In genomic region chr2:110005596-110006239, GRCm38 (mm10) we compare ENCODE assay signal across 23 mouse cellular contexts. TPM values are rescaled to one million over a fixed set of nuclear protein-coding genes. Genes with fewer than 3 reads are reported as not detected.
DNase-seq lines count a peak whose midpoint lies in the region; ATAC-seq and TF ChIP-seq lines count a peak whose summit lies in the region.
"Had no signal": no experiment of that assay in that cellular context is flagged by ENCODE, and none has a peak within 500 bp of the region (broad histone marks: within the 10 kb centered on the region; RNA-seq: fewer than 3 reads in every experiment).

No protein-coding gene starts in this region.

- H3K4me2 ChIP-seq in liver, embryonic 11.5 days, result 0 out of 2 replicates have a peak overlapping the region, but pooled peaks have one; percentile 22
- H3K4me2 ChIP-seq in liver, embryonic 12.5 days, result peak overlapping the region; percentile 44
- no peak overlapping the region for H3K4me2 ChIP-seq in liver, postnatal 0 days (ENCODE audit: low read depth, low read length)
- H3K4me2 ChIP-seq in stomach, postnatal 0 days (replicated peaks; ENCODE audit: low read depth), result no peak overlapping the region
- no peak overlapping the region for H3K4me2 ChIP-seq in hindbrain, postnatal 0 days (ENCODE audit: low read depth, low read length)
- H3K4me2 ChIP-seq: heart, embryonic 15.5 days; limb, embryonic 13.5 days; lung, embryonic 14.5 days; midbrain, embryonic 12.5 days; neural tube, embryonic 13.5 days had no signal

- TF ChIP-seq POLR2A in lung, adult 2 months (IDR thresholded peaks at IDR 0.05; ENCODE audit: borderline replicate concordance, extremely low read depth, low read depth, low read length), result no peak

- WGBS in liver, embryonic 11.5 days, result 54% methylated on average over 3 of the region's 3 CpGs
- 42% methylated on average over 3 of the region's 3 CpGs for WGBS in liver, embryonic 12.5 days (ENCODE audit: insufficient replicate concordance)
- WGBS in liver, postnatal 0 days (ENCODE audit: insufficient replicate concordance), result 41% methylated on average over 3 of the region's 3 CpGs
- 60% methylated on average over 3 of the region's 3 CpGs for WGBS in stomach, postnatal 0 days
- whole genome bisulfite sequencing in lung, adult 2 months, result 76% methylated on average over 3 of the region's 3 CpGs
- 92% methylated on average over 3 of the region's 3 CpGs for WGBS in hindbrain, postnatal 0 days

- peaks cover 15% of the 10 kb centered on the region for H3K4me1 ChIP-seq in liver, embryonic 11.5 days (replicated peaks; ENCODE audit: control insufficient read depth, insufficient read depth, low read length)
- H3K4me1 ChIP-seq in liver, embryonic 12.5 days, result peaks cover 45% of the 10 kb centered on the region
- peaks cover 11% of the 10 kb centered on the region for H3K4me1 ChIP-seq in liver, postnatal 0 days (ENCODE audit: insufficient read depth)
- H3K4me1 ChIP-seq in stomach, postnatal 0 days (replicated peaks; ENCODE audit: control insufficient read depth, insufficient read depth), result no peaks in the 10 kb centered on the region
- H3K4me1 ChIP-seq in lung, adult 2 months (ENCODE audit: control insufficient read depth, insufficient read depth, low read length), result no peaks in the 10 kb centered on the region
- H3K4me1 ChIP-seq in hindbrain, postnatal 0 days (ENCODE audit: insufficient read depth, low read length), result no peaks in the 10 kb centered on the region
- H3K4me1 ChIP-seq: heart, embryonic 15.5 days; limb, embryonic 13.5 days; midbrain, embryonic 12.5 days; neural tube, embryonic 13.5 days had no signal

- H3K27me3 ChIP-seq in liver, embryonic 11.5 days (replicated peaks; ENCODE audit: control insufficient read depth, insufficient read depth, low read length), result no peaks in the 10 kb centered on the region
- no peaks in the 10 kb centered on the region for H3K27me3 ChIP-seq in liver, embryonic 12.5 days (replicated peaks)
- no peaks in the 10 kb centered on the region for H3K27me3 ChIP-seq in liver, postnatal 0 days (ENCODE audit: insufficient read depth, low read length)
- no peaks in the 10 kb centered on the region for H3K27me3 ChIP-seq in stomach, postnatal 0 days (ENCODE audit: control insufficient read depth, insufficient read depth, low read length)
- no peaks in the 10 kb centered on the region for H3K27me3 ChIP-seq in hindbrain, postnatal 0 days (ENCODE audit: insufficient read depth, low read length)
- H3K27me3 ChIP-seq: heart, embryonic 15.5 days; limb, embryonic 13.5 days; midbrain, embryonic 12.5 days; neural tube, embryonic 13.5 days had no signal

- H3K27ac ChIP-seq in liver, embryonic 11.5 days (ENCODE audit: low read depth, low read length), result no peak overlapping the region
- peak overlapping the region; percentile 74 for H3K27ac ChIP-seq in liver, embryonic 12.5 days
- peak overlapping the region; percentile 13; the same call in 1 of the 2 replicates for H3K27ac ChIP-seq in liver, postnatal 0 days (ENCODE audit: low read depth)
- no peak overlapping the region for H3K27ac ChIP-seq in stomach, postnatal 0 days (replicated peaks)
- H3K27ac ChIP-seq in hindbrain, postnatal 0 days, result no peak overlapping the region
- H3K27ac ChIP-seq: heart, embryonic 15.5 days; left cerebral cortex, adult 2 months; limb, embryonic 13.5 days; midbrain, embryonic 12.5 days; neural tube, embryonic 13.5 days had no signal

- no peak overlapping the region for H3K9ac ChIP-seq in liver, embryonic 11.5 days (ENCODE audit: low read depth, low read length)
- no peak overlapping the region for H3K9ac ChIP-seq in liver, embryonic 12.5 days
- H3K9ac ChIP-seq in liver, postnatal 0 days (replicated peaks), result no peak overlapping the region
- no peak overlapping the region for H3K9ac ChIP-seq in stomach, postnatal 0 days (ENCODE audit: low read length)
- no peak overlapping the region for H3K9ac ChIP-seq in hindbrain, postnatal 0 days (replicated peaks; ENCODE audit: low read length)
- H3K9ac ChIP-seq: heart, embryonic 15.5 days; limb, embryonic 13.5 days; lung, embryonic 14.5 days; midbrain, embryonic 12.5 days; neural tube, embryonic 13.5 days had no signal

- peak; percentile 37 for ATAC-seq in liver, embryonic 11.5 days (replicated peaks; ENCODE audit: low FRiP score)
- peak; percentile 61 for ATAC-seq in liver, embryonic 12.5 days
- ATAC-seq in liver, postnatal 0 days, result no peak
- peak; percentile 68; the same call in 1 of the 2 replicates for ATAC-seq in stomach, postnatal 0 days (ENCODE audit: low FRiP score, low TSS enrichment)
- no peak for ATAC-seq in hindbrain, postnatal 0 days
- ATAC-seq: forebrain, embryonic 16.5 days had no signal

- DNase-seq in liver, embryonic 11.5 days (ENCODE audit: low spot score), result no peak
- no peak for DNase-seq in liver
- DNase-seq in liver, postnatal 0 days, result no peak
- no peak for DNase-seq in stomach, postnatal 0 days (ENCODE audit: low spot score)
- DNase-seq in cerebellum, postnatal 25 days, result no peak
- DNase-seq in lung, adult 2 months, result no peak
- DNase-seq in hindbrain, postnatal 0 days (ENCODE audit: low spot score), result no peak
- DNase-seq: adrenal gland, postnatal 25 days; gastrocnemius, postnatal 10 days; kidney, adult 18-20 months; kidney, postnatal 36 days; lung, postnatal 14 days; thymus, adult 18-20 months; thymus, postnatal 25 days had no signal

- no peak for TF ChIP-seq EP300 in liver, postnatal 0 days (IDR thresholded peaks at IDR 0.05; ENCODE audit: low read depth)
- no peak for TF ChIP-seq EP300 in stomach, postnatal 0 days (optimal IDR thresholded peaks at IDR 0.05)

- no peaks in the 10 kb centered on the region for H3K9me3 ChIP-seq in liver, embryonic 11.5 days (ENCODE audit: control insufficient read depth, low read length)
- H3K9me3 ChIP-seq in liver, embryonic 12.5 days (replicated peaks), result no peaks in the 10 kb centered on the region
- H3K9me3 ChIP-seq in liver, postnatal 0 days (ENCODE audit: low read length), result no peaks in the 10 kb centered on the region
- H3K9me3 ChIP-seq in stomach, postnatal 0 days (ENCODE audit: control insufficient read depth, low read length), result no peaks in the 10 kb centered on the region
- H3K9me3 ChIP-seq in hindbrain, postnatal 0 days (ENCODE audit: low read length), result no peaks in the 10 kb centered on the region
- H3K9me3 ChIP-seq: heart, embryonic 15.5 days; limb, embryonic 13.5 days; midbrain, embryonic 12.5 days; neural tube, embryonic 13.5 days had no signal

- no peak overlapping the region for H3K4me3 ChIP-seq in liver, embryonic 11.5 days (ENCODE audit: low read depth, low read length)
- H3K4me3 ChIP-seq in liver, embryonic 12.5 days, result no peak overlapping the region
- H3K4me3 ChIP-seq in liver, postnatal 0 days (ENCODE audit: low read depth, low read length), result no peak overlapping the region
- H3K4me3 ChIP-seq in stomach, postnatal 0 days (ENCODE audit: low read depth, low read length), result no peak overlapping the region
- H3K4me3 ChIP-seq in lung, adult 2 months (replicated peaks; ENCODE audit: extremely low read depth, low read depth, low read length), result no peak overlapping the region
- H3K4me3 ChIP-seq in hindbrain, postnatal 0 days (ENCODE audit: low read length), result no peak overlapping the region
- H3K4me3 ChIP-seq: erythroblast, embryonic 14.5 days; heart, embryonic 15.5 days; left cerebral cortex, adult 2 months; limb, embryonic 13.5 days; midbrain, embryonic 12.5 days; neural tube, embryonic 13.5 days had no signal

- TF ChIP-seq CTCF in liver, postnatal 0 days (IDR thresholded peaks at IDR 0.05; ENCODE audit: low read depth), result no peak
- TF ChIP-seq CTCF in stomach, postnatal 0 days (IDR thresholded peaks at IDR 0.05; ENCODE audit: low read depth), result no peak
- TF ChIP-seq CTCF in lung, adult 2 months (IDR thresholded peaks at IDR 0.05; ENCODE audit: insufficient read depth, low read length), result no peak
- no peak for TF ChIP-seq CTCF in hindbrain, postnatal 0 days (IDR thresholded peaks at IDR 0.05; ENCODE audit: low read depth)

- no peaks in the 10 kb centered on the region for H3K36me3 ChIP-seq in liver, embryonic 11.5 days (ENCODE audit: control insufficient read depth, insufficient read depth, low read length)
- peaks cover 29% of the 10 kb centered on the region for H3K36me3 ChIP-seq in liver, embryonic 12.5 days
- H3K36me3 ChIP-seq in liver, postnatal 0 days (replicated peaks; ENCODE audit: insufficient read depth, low read length), result peaks cover 3% of the 10 kb centered on the region
- H3K36me3 ChIP-seq in stomach, postnatal 0 days (ENCODE audit: control insufficient read depth, insufficient read depth, low read length), result no peaks in the 10 kb centered on the region; the same call in 1 of the 2 replicates
- peaks cover 3% of the 10 kb centered on the region; the same call in 1 of the 2 replicates for H3K36me3 ChIP-seq in hindbrain, postnatal 0 days (ENCODE audit: insufficient read depth, low read length)

RNA-seq across cellular contexts. Expression of gene Ccdc34, which starts 11.9 kb away (rescaled TPM):
- polyA plus RNA-seq in liver, embryonic 11.5 days (2014; fragmentation: Nextera tagmentation; extraction: Ambion mirVana), result 34.4 and 42.5 TPM in 2 replicates
- 26.8 and 28.3 TPM in 2 replicates for polyA plus RNA-seq in liver, embryonic 12.5 days (2016; fragmentation: Nextera tagmentation; extraction: Ambion mirVana)
- polyA plus RNA-seq in liver, postnatal 0 days (2015; fragmentation: Nextera tagmentation; extraction: Ambion mirVana), result 14.5 and 14.6 TPM in 2 replicates
- 16.1 and 18.7 TPM in 2 replicates for polyA plus RNA-seq in stomach, postnatal 0 days (2015; fragmentation: Nextera tagmentation; extraction: Ambion mirVana)
- 3.9 and 4.0 TPM in 2 replicates for polyA plus RNA-seq in lung, adult 2 months (2012; rRNA removed)
- 15.8 and 18.6 TPM in 2 replicates for total RNA-seq in hindbrain, postnatal 0 days (2014; rRNA removed)
- polyA plus RNA-seq in hindbrain, postnatal 0 days (2015; fragmentation: Nextera tagmentation; extraction: Ambion mirVana), result 30.2 and 32.3 TPM in 2 replicates

Comparison
In these comparisons a context has a peak if more than half of its experiments do, and no peak if none do; other contexts are left out.
1. ATAC-seq: peak in liver, embryonic 11.5 days (single experiment), liver, embryonic 12.5 days (single experiment) and stomach, postnatal 0 days (single experiment); none in liver, postnatal 0 days (single experiment) and hindbrain, postnatal 0 days (single experiment).
2. H3K27ac ChIP-seq: peak in liver, embryonic 12.5 days (single experiment) and liver, postnatal 0 days (single experiment); none in liver, embryonic 11.5 days (single experiment), stomach, postnatal 0 days (single experiment) and hindbrain, postnatal 0 days (single experiment).
3. H3K4me2 ChIP-seq: peak in liver, embryonic 11.5 days (single experiment) and liver, embryonic 12.5 days (single experiment); none in liver, postnatal 0 days (single experiment), stomach, postnatal 0 days (single experiment) and hindbrain, postnatal 0 days (single experiment).